Mouse (Mus musculus) heart, embryonic 11.5 days (tissue): Measurements from ENCODE around the gene Cep97. TPM values are rescaled to one million over a fixed set of nuclear protein-coding genes. Genes with fewer than 3 reads are reported as not detected.

Experiments
- ATAC-seq: fragments of 200-750 bp; cut with Nextera tagmentation; replicated peaks from 2 replicates; pipeline ENCODE4 v1.8.0; 2017; ENCODE audit warnings: moderate library complexity; ENCODE audit not compliant: insufficient number of reproducible peaks, low FRiP score, low TSS enrichment
- H3K27ac ChIP-seq: fragments of 300-500 bp; sonication (generic); 2 replicates; pipeline ENCODE4 v1.5.1; 2014; ENCODE audit warnings: mild to moderate bottlenecking, low read depth, low read length
- H3K27me3 ChIP-seq: fragments of 300-500 bp; sonication (generic); 2 replicates; pipeline ENCODE4 v1.6.1; 2014; ENCODE audit warnings: mild to moderate bottlenecking, low read length, mixed read lengths; ENCODE audit not compliant: control insufficient read depth, insufficient read depth
- H3K36me3 ChIP-seq: fragments of 300-500 bp; sonication (generic); 2 replicates; pipeline ENCODE4 v1.6.1; 2014; ENCODE audit warnings: mild to moderate bottlenecking, low read length, moderate library complexity, mixed read lengths; ENCODE audit not compliant: control insufficient read depth, insufficient read depth
- H3K4me1 ChIP-seq: fragments of 300-500 bp; sonication (generic); 2 replicates; pipeline ENCODE4 v1.6.1; 2014; ENCODE audit warnings: low read length; ENCODE audit not compliant: control insufficient read depth, insufficient read depth
- H3K4me2 ChIP-seq: fragments of 300-500 bp; sonication (generic); 2 replicates; pipeline ENCODE4 v1.6.1; 2014; ENCODE audit warnings: mild to moderate bottlenecking, moderate library complexity
- H3K4me3 ChIP-seq: fragments of 300-500 bp; sonication (generic); 2 replicates; pipeline ENCODE4 v1.5.1; 2014; ENCODE audit warnings: low read depth, low read length
- H3K9ac ChIP-seq: fragments of 300-500 bp; sonication (generic); 2 replicates; pipeline ENCODE4 v1.6.1; 2014; ENCODE audit warnings: mild to moderate bottlenecking, low read depth, low read length, moderate library complexity
- H3K9me3 ChIP-seq: fragments of 300-500 bp; sonication (generic); replicated peaks from 2 replicates; pipeline ENCODE4 v1.6.1; 2016; ENCODE audit warnings: low read length; ENCODE audit not compliant: control insufficient read depth
- WGBS: fragments of 180-500 bp; shearing (Covaris S2); extraction: QIAGEN DNeasy Blood & Tissue Kit; methylation state at CpG from one replicate; pipeline ENCODE4 v1.1.7; 2014; ENCODE audit not compliant: insufficient replicate concordance; 5-methylcytosine and 5-hydroxymethylcytosine counted together
- polyA plus RNA-seq: library from polyadenylated mRNA; unstranded; fragments of >200 nt; fragmentation: Nextera tagmentation; extraction: Ambion mirVana; gene quantifications from 2 replicates; pipeline ENCODE4 v1.2.1, GENCODE M21; 2014

The Cep97 gene
- polyA plus RNA-seq, 1 experiment from 2014 or later: 11.9 TPM

DNA sequence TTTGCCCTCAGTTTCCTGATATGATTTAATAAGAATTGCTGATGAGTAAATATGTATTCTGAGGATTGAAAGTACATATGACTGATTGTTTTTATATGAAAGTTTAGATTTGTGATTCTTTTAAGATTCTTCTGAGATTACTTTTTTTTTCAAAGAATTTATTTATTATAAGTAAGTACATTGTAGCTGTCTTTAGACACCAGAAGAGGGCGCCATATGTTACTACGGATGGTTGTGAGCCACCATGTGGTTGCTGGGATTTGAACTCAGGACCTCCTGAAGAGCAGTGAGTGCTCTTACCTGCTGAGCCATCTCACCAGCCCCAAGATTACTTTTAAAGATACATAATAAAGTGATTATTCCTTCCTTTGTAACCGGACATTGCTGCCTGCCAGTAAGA, 45.2 kb downstream of the Cep97 start:
- no peak overlapping the region for H3K9ac ChIP-seq
- WGBS: 79% methylated on average over 3 of the region's 3 CpGs
- no peaks in the 10 kb centered on the region for H3K27me3 ChIP-seq
- no peak for ATAC-seq
- H3K4me1 ChIP-seq: peaks cover 13% of the 10 kb centered on the region
- 0 out of 2 replicates have a peak, but pooled peaks cover 2% of the 10 kb centered on the region for H3K36me3 ChIP-seq
- H3K9me3 ChIP-seq: no peaks in the 10 kb centered on the region
- H3K4me3 ChIP-seq: no peak overlapping the region
- no peak overlapping the region for H3K4me2 ChIP-seq
- H3K27ac ChIP-seq: no peak overlapping the region

DNA sequence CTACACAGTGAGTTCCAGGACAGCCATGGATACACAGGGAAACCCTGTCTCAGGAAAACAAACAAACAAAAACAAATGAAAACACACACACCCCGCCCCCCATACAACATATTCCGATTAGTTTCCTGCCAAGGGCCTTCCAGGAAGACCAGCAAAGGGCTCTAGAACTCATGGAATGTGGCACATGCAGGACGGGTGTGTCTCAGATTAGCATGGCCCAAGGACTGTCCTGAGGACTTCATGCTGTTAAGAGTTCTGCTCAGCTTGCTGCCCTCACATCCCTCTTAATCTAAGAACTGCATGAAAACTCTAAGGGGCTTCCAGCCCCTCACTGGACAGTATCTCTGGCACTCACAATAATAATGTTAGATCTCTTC, 46.1 kb downstream of the Cep97 start:
- Histone ChIP-seq H3K27me3 (no peaks in the 10 kb centered on the region), H3K9me3 (no peaks in the 10 kb centered on the region), H3K27ac (no peak overlapping the region), H3K36me3 (0 out of 2 replicates have a peak, but pooled peaks cover 2% of the 10 kb centered on the region), H3K9ac (no peak overlapping the region), H3K4me3 (no peak overlapping the region), H3K4me2 (no peak overlapping the region), H3K4me1 (peaks cover 5% of the 10 kb centered on the region)
- WGBS: 69% methylated on average over 3 of the region's 3 CpGs
- ATAC-seq: no peak

DNA sequence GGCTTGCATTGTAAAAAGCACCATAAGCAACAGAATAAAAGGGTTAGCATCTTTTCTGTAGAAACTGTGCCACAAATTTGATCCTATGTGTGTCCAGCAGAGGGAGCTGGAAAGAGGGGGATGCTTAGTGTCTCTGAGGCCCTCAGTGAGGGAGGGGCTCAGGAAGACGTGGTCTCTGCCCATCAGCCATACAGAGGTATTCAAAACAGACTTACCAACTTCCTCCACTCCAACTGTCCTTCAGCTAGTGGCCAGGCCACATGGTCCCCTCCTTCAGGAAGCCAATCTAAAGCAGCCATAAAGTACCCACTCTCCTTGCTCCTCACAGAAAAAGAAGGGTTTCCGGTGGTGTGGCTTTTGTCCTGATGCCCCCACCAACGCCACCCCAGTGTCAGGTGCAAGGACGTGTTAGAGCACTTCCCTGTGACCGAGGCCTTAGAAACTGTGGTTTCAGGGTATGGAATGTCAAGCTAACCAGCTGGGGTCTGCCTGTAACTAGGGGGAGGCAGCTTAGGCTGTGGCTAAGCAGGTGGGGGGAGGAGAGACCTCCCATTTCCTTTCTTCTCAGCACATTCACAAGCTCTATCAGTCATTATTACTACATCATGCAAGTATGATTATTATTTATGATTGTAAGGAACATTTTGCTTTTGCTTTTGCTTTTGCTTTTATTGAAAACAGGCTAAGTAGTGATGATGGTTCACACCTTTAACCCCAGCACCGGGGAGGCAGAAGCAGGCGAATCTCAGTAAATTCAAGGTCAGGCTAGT, 46.7 kb downstream of the Cep97 start:
- H3K9me3 ChIP-seq: no peaks in the 10 kb centered on the region
- 0 out of 2 replicates have a peak, but pooled peaks cover 2% of the 10 kb centered on the region for H3K36me3 ChIP-seq
- H3K4me3 ChIP-seq: no peak overlapping the region
- H3K4me2 ChIP-seq: no peak overlapping the region
- no peak overlapping the region for H3K27ac ChIP-seq
- no peaks in the 10 kb centered on the region for H3K4me1 ChIP-seq
- 53% methylated on average over 7 of the region's 7 CpGs for WGBS
- ATAC-seq: no peak
- H3K9ac ChIP-seq: no peak overlapping the region
- no peaks in the 10 kb centered on the region for H3K27me3 ChIP-seq

DNA sequence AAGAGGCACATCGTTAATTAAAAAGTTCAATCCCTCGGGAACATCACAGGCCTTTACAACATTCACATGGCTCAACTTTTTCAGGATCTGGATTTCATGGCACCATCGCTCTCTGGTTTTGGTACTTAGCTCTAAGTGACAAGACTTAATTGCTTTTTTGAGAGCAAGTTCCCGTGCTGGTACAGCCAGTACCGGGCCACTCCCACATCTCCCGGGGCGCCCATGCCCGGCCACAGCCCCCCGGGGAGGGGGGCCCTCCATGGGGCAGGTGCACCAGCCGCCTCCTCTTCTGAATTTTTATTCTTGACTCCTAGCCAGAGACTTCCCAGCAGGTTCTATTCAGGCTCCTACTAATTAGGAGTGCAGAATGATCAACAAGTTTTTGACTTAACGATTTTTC, 50.4 kb downstream of the Cep97 start:
- Histone ChIP-seq H3K27me3 (no peaks in the 10 kb centered on the region), H3K9me3 (no peaks in the 10 kb centered on the region), H3K27ac (no peak overlapping the region), H3K4me2 (no peak overlapping the region), H3K4me1 (no peaks in the 10 kb centered on the region), H3K4me3 (no peak overlapping the region), H3K36me3 (0 out of 2 replicates have a peak, but pooled peaks cover 2% of the 10 kb centered on the region), H3K9ac (no peak overlapping the region)
- no peak for ATAC-seq
- 81% methylated on average over 11 of the region's 11 CpGs for WGBS

DNA sequence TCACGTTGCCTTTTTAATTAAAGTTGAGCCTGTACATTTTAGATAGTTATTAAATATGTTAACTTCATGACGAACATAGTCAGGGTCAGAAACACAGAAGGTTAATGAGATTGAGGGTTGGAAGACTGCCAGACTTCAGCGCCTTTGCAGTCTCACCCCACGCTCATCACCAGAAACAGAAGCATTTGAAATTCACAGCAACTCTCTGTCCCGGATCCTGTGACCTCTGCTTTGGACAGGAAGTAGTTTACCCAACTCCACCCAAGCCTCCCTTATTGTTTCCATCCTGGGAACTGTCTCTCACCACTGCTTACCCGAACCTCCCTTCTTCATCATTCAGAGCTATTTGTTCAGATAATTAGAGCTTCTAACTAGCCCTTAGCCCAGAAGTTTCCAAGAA, 58.6 kb downstream of the Cep97 start:
- H3K27ac ChIP-seq: no peak overlapping the region
- ATAC-seq: no peak
- 52% methylated on average over 6 of the region's 6 CpGs for WGBS

DNA sequence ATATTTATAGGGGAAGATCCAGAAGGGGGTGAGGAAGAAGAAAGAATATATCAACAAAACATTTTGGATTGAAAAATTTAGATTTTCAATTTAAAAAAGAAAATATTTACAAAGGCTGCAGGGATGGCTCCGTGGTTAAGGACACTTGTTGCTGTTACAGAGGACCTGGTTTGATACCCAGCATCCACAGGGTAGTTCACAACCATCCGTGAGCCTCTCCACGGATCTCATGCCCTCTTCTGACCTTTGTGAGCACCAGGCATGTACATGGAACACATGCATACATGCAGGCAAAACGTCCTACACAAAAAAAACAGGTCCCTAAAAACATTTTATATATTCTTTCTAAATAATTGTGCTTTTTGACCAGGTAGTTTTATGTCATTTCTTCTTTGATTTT, 70.8 kb downstream of the Cep97 start:
- WGBS: 68% methylated on average over 4 of the region's 4 CpGs
- no peaks in the 10 kb centered on the region for H3K9me3 ChIP-seq
- H3K27me3 ChIP-seq: no peaks in the 10 kb centered on the region
- no peak overlapping the region for H3K4me3 ChIP-seq
- H3K27ac ChIP-seq: no peak overlapping the region
- ATAC-seq: no peak
- H3K9ac ChIP-seq: no peak overlapping the region
- H3K4me2 ChIP-seq: no peak overlapping the region
- H3K36me3 ChIP-seq: no peaks in the 10 kb centered on the region
- H3K4me1 ChIP-seq: no peaks in the 10 kb centered on the region

More for the DNA sequence above, 58.6 kb downstream of the Cep97 start:
- no peak overlapping the region for H3K4me2 ChIP-seq
- H3K36me3 ChIP-seq: no peaks in the 10 kb centered on the region
- H3K4me1 ChIP-seq: peaks cover 3% of the 10 kb centered on the region; the same call in 1 of the 2 replicates
- H3K9ac ChIP-seq: no peak overlapping the region
- no peak overlapping the region for H3K4me3 ChIP-seq
- H3K27me3 ChIP-seq: no peaks in the 10 kb centered on the region
- no peaks in the 10 kb centered on the region for H3K9me3 ChIP-seq

DNA sequence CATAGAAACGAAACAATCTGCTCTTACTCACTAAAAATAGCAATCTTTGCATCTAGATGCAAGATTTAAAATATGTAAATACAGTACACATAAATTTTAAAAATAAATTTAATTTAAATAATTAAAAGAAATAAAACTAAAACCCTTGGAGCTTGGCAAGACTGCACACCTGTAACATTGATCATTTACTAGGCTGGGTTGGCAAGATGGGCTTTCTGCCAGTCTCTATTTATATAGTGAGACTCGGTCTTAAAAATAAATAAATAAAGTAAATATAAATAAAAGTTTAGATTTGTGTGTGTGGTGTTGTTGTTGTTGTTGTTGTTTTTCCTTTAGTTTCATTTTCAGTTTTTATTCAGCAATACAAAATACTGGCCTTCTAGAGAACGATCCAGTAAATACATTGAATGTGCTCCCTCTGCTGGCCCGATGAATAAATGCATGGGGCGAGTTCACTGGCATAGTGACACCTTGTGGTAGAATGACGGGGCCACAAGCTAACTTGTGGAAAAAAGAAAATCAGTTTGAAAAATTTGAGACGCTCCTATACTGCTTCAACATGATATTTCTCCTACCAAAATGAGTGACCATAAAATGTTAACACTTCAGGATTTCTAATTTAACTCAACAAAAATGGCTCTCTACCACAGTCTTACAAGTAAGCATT, 71.4 kb downstream of the Cep97 start:
- 26% methylated on average over 7 of the region's 7 CpGs for WGBS
- no peak for ATAC-seq
- H3K36me3 ChIP-seq: no peaks in the 10 kb centered on the region
- no peak overlapping the region for H3K9ac ChIP-seq
- no peaks in the 10 kb centered on the region for H3K4me1 ChIP-seq
- H3K27ac ChIP-seq: no peak overlapping the region
- H3K4me3 ChIP-seq: no peak overlapping the region
- H3K9me3 ChIP-seq: no peaks in the 10 kb centered on the region
- no peak overlapping the region for H3K4me2 ChIP-seq
- no peaks in the 10 kb centered on the region for H3K27me3 ChIP-seq

DNA sequence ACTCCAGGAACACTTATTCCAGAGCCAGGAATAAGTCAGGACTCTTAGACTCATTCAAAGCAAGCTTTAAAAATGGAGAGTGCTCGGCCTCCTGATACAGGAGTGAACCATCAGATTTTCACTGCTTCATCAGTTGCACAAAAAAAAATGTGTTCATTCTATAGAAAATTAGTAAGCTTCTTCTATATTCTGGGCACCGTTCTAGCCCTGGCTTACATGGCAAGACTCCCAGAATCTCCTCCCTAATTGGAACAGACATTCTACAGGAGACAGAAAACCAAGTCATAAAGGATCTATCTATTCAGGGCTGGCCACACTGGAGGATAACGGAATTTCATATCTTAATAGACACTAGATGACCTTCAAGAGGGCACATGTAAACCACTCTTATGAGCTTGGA, 73.6 kb downstream of the Cep97 start:
- H3K9ac ChIP-seq: no peak overlapping the region
- 78% methylated on average over 3 of the region's 3 CpGs for WGBS

More for the DNA sequence above, 73.6 kb downstream of the Cep97 start:
- ATAC-seq: no peak
- Histone ChIP-seq H3K4me1 (no peaks in the 10 kb centered on the region), H3K27me3 (no peaks in the 10 kb centered on the region), H3K9me3 (no peaks in the 10 kb centered on the region), H3K4me3 (no peak overlapping the region), H3K27ac (no peak overlapping the region), H3K4me2 (no peak overlapping the region), H3K36me3 (no peaks in the 10 kb centered on the region)
